Comparison of ENCODE assay signal across 9 mouse cellular contexts in the genomic region with DNA sequence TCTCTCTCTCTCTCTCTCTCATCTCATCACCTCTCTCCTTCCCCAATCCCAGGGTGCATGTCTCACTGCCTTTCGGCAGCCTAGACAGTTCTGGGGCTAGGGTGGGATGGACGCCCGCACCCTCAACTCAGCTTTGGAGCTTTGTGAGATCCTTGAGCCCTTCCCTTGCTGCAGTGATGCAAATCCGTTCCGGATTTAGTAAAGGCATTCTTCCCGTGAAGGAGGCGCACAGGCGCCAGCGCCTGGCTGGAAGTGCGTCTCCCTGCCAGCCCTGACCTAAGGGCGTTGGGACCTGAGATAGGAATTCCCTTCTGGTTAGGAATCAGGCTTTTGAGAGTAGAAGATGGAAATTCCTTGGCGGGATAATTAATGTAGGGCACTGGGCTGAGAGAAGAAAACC. TPM values are rescaled to one million over a fixed set of nuclear protein-coding genes. Genes with fewer than 3 reads are reported as not detected.
DNase-seq lines count a peak whose midpoint lies in the region; ATAC-seq and TF ChIP-seq lines count a peak whose summit lies in the region.
"Had no signal": no experiment of that assay in that cellular context is flagged by ENCODE, and none has a peak within 500 bp of the region (broad histone marks: within the 10 kb centered on the region; RNA-seq: fewer than 3 reads in every experiment).

No protein-coding gene starts in this region.

- H3K9me3 ChIP-seq in intestine, embryonic 14.5 days (ENCODE audit: control insufficient read depth, low read length), result no peaks in the 10 kb centered on the region
- H3K9me3 ChIP-seq in intestine, postnatal 0 days (ENCODE audit: control insufficient read depth), result no peaks in the 10 kb centered on the region
- no peaks in the 10 kb centered on the region for H3K9me3 ChIP-seq in heart, embryonic 14.5 days (ENCODE audit: control insufficient read depth, low read length)
- no peaks in the 10 kb centered on the region for H3K9me3 ChIP-seq in neural tube, embryonic 12.5 days

- no peak for ATAC-seq in intestine, embryonic 14.5 days (replicated peaks; ENCODE audit: low FRiP score, low TSS enrichment, low read depth)
- no peak for ATAC-seq in intestine, postnatal 0 days
- ATAC-seq in heart, embryonic 14.5 days (ENCODE audit: insufficient number of reproducible peaks, insufficient read depth, low FRiP score, low read depth), result no peak
- ATAC-seq in neural tube, embryonic 12.5 days (ENCODE audit: low FRiP score, low read depth), result no peak

- H3K27me3 ChIP-seq in intestine, embryonic 14.5 days (replicated peaks; ENCODE audit: control insufficient read depth, insufficient read depth, low read length), result no peaks in the 10 kb centered on the region
- H3K27me3 ChIP-seq in intestine, postnatal 0 days (replicated peaks; ENCODE audit: control insufficient read depth, insufficient read depth, low read length), result no peaks in the 10 kb centered on the region
- no peaks in the 10 kb centered on the region for H3K27me3 ChIP-seq in heart, embryonic 14.5 days (ENCODE audit: control insufficient read depth, insufficient read depth, low read length)
- no peaks in the 10 kb centered on the region for H3K27me3 ChIP-seq in neural tube, embryonic 12.5 days (replicated peaks)

- no peak overlapping the region for H3K27ac ChIP-seq in intestine, embryonic 14.5 days (ENCODE audit: low read depth)
- no peak overlapping the region for H3K27ac ChIP-seq in intestine, postnatal 0 days (ENCODE audit: low read depth, low read length)
- H3K27ac ChIP-seq in heart, embryonic 14.5 days (replicated peaks in 1 of 2; ENCODE audit: control insufficient read depth in 1 of 2, insufficient read depth in 1 of 2, low read depth in 2 of 2, low read length in 2 of 2), result peak overlapping the region; percentile 36 to 48; a peak in 2 of 4 replicates
- no peak overlapping the region for H3K27ac ChIP-seq in neural tube, embryonic 12.5 days

- WGBS in intestine, embryonic 14.5 days, result 17% methylated on average over 12 of the region's 12 CpGs
- WGBS in intestine, postnatal 0 days, result 38% methylated on average over 12 of the region's 12 CpGs
- WGBS in heart, embryonic 14.5 days, result 4% methylated on average over 12 of the region's 12 CpGs
- 11% methylated on average over 12 of the region's 12 CpGs for WGBS in neural tube, embryonic 12.5 days

- no peak overlapping the region; the same call in 1 of the 2 replicates for H3K9ac ChIP-seq in intestine, embryonic 14.5 days (ENCODE audit: low read length)
- H3K9ac ChIP-seq in intestine, postnatal 0 days (ENCODE audit: low read depth, low read length), result no peak overlapping the region
- H3K9ac ChIP-seq in heart, embryonic 14.5 days (ENCODE audit: low read length), result peak overlapping the region; percentile 57
- no peak overlapping the region for H3K9ac ChIP-seq in neural tube, embryonic 12.5 days

- peak overlapping the region; percentile 18 for H3K4me2 ChIP-seq in intestine, embryonic 14.5 days (ENCODE audit: low read length)
- H3K4me2 ChIP-seq in intestine, postnatal 0 days (replicated peaks; ENCODE audit: low read depth), result no peak overlapping the region
- H3K4me2 ChIP-seq in heart, embryonic 14.5 days (ENCODE audit: low read length), result peak overlapping the region; percentile 62
- peak overlapping the region; percentile 39 for H3K4me2 ChIP-seq in neural tube, embryonic 12.5 days (replicated peaks)

- no peak overlapping the region for H3K4me3 ChIP-seq in intestine, embryonic 14.5 days (ENCODE audit: low read depth, low read length)
- H3K4me3 ChIP-seq in intestine, postnatal 0 days (ENCODE audit: low read depth, low read length), result no peak overlapping the region
- peak overlapping the region; percentile 28 to 38 for H3K4me3 ChIP-seq in heart, embryonic 14.5 days (ENCODE audit: control insufficient read depth in 1 of 2, insufficient read depth in 1 of 2, low read depth in 1 of 2, low read length in 2 of 2)
- H3K4me3 ChIP-seq in neural tube, embryonic 12.5 days, result no peak overlapping the region

- no peak for DNase-seq in intestine, embryonic 14.5 days (ENCODE audit: low spot score)
- DNase-seq in embryo, embryonic 11.5 days (ENCODE audit: low read depth, low spot score), result peak; percentile 14
- DNase-seq in kidney, postnatal 36 days, result peak; percentile 64 to 65
- no peak for DNase-seq in B cell, adult 2 months
- no peak for DNase-seq in layer of hippocampus, postnatal 36 days

- TF ChIP-seq CTCF in intestine, postnatal 0 days (IDR thresholded peaks at IDR 0.05; ENCODE audit: low read depth), result no peak

- H3K36me3 ChIP-seq in intestine, embryonic 14.5 days (ENCODE audit: control insufficient read depth, insufficient read depth, low read length), result no peaks in the 10 kb centered on the region
- no peaks in the 10 kb centered on the region for H3K36me3 ChIP-seq in intestine, postnatal 0 days (ENCODE audit: control insufficient read depth, insufficient read depth)
- no peaks in the 10 kb centered on the region for H3K36me3 ChIP-seq in heart, embryonic 14.5 days (ENCODE audit: control insufficient read depth, insufficient read depth, low read length)
- no peaks in the 10 kb centered on the region for H3K36me3 ChIP-seq in neural tube, embryonic 12.5 days

- no peaks in the 10 kb centered on the region for H3K4me1 ChIP-seq in intestine, embryonic 14.5 days (replicated peaks; ENCODE audit: control insufficient read depth, insufficient read depth, low read length)
- no peaks in the 10 kb centered on the region for H3K4me1 ChIP-seq in intestine, postnatal 0 days (replicated peaks; ENCODE audit: control insufficient read depth, insufficient read depth, low read length)
- peaks cover 0 to 11% of the 10 kb centered on the region in 2 experiments; a peak in 2 of 4 replicates for H3K4me1 ChIP-seq in heart, embryonic 14.5 days (ENCODE audit: control insufficient read depth in 2 of 2, insufficient read depth in 2 of 2, low read length in 2 of 2)
- H3K4me1 ChIP-seq in neural tube, embryonic 12.5 days, result no peaks in the 10 kb centered on the region

RNA-seq across cellular contexts. Expression of a gene that starts 9.6 kb away (rescaled TPM):
- not detected in 2 replicates for polyA plus RNA-seq in intestine, embryonic 14.5 days (2014; fragmentation: Nextera tagmentation; extraction: Ambion mirVana)
- polyA plus RNA-seq in intestine, postnatal 0 days (2015; fragmentation: Nextera tagmentation; extraction: Ambion mirVana), result not detected in 2 replicates
- not detected in 2 replicates for polyA plus RNA-seq in heart, embryonic 14.5 days (2014; fragmentation: Nextera tagmentation; extraction: Ambion mirVana)
- polyA plus RNA-seq in neural tube, embryonic 12.5 days (2016; fragmentation: Nextera tagmentation; extraction: Ambion mirVana), result not detected in 2 replicates
- 1 to 10 TPM in 1 of 2 experiments, not detected in 1; 1.2 TPM for total RNA-seq in layer of hippocampus, postnatal 36 days (2021)
- polyA plus RNA-seq: gonadal fat pad, adult 2 months had no signal

RNA-seq across cellular contexts. Expression of a gene that starts 9.6 kb away (rescaled TPM):
- polyA plus RNA-seq in intestine, embryonic 14.5 days (2014; fragmentation: Nextera tagmentation; extraction: Ambion mirVana), result not detected in 2 replicates
- polyA plus RNA-seq in intestine, postnatal 0 days (2015; fragmentation: Nextera tagmentation; extraction: Ambion mirVana), result not detected in 2 replicates
- polyA plus RNA-seq in heart, embryonic 14.5 days (2014; fragmentation: Nextera tagmentation; extraction: Ambion mirVana), result not detected in 2 replicates
- polyA plus RNA-seq in neural tube, embryonic 12.5 days (2016; fragmentation: Nextera tagmentation; extraction: Ambion mirVana), result not detected in 2 replicates
- total RNA-seq in layer of hippocampus, postnatal 36 days (2021), result not detected

RNA-seq across cellular contexts. Expression of a gene that starts 15.3 kb away (rescaled TPM):
- 26.5 and 33.5 TPM in 2 replicates for polyA plus RNA-seq in intestine, embryonic 14.5 days (2014; fragmentation: Nextera tagmentation; extraction: Ambion mirVana)
- 40.1 and 63.8 TPM in 2 replicates for polyA plus RNA-seq in intestine, postnatal 0 days (2015; fragmentation: Nextera tagmentation; extraction: Ambion mirVana)
- 0.19 TPM in 1 of 2 replicates, not detected in the other for polyA plus RNA-seq in heart, embryonic 14.5 days (2014; fragmentation: Nextera tagmentation; extraction: Ambion mirVana)
- 0.09 TPM in 1 of 2 replicates, not detected in the other for polyA plus RNA-seq in neural tube, embryonic 12.5 days (2016; fragmentation: Nextera tagmentation; extraction: Ambion mirVana)
- not detected for total RNA-seq in layer of hippocampus, postnatal 36 days (2021)

RNA-seq across cellular contexts. Expression of a gene that starts 31.6 kb away (rescaled TPM):
- polyA plus RNA-seq in intestine, embryonic 14.5 days (2014; fragmentation: Nextera tagmentation; extraction: Ambion mirVana), result 1.9 and 2.5 TPM in 2 replicates
- 0.56 and 0.68 TPM in 2 replicates for polyA plus RNA-seq in intestine, postnatal 0 days (2015; fragmentation: Nextera tagmentation; extraction: Ambion mirVana)
- 2.2 and 2.7 TPM in 2 replicates for polyA plus RNA-seq in heart, embryonic 14.5 days (2014; fragmentation: Nextera tagmentation; extraction: Ambion mirVana)
- polyA plus RNA-seq in neural tube, embryonic 12.5 days (2016; fragmentation: Nextera tagmentation; extraction: Ambion mirVana), result 1.6 and 1.7 TPM in 2 replicates
- total RNA-seq in layer of hippocampus, postnatal 36 days (2021), result 10 to 100 TPM; 21.8 to 23.8 TPM

RNA-seq across cellular contexts. Expression of a gene that starts 38.7 kb away (rescaled TPM):
- 13.9 and 14.3 TPM in 2 replicates for polyA plus RNA-seq in intestine, embryonic 14.5 days (2014; fragmentation: Nextera tagmentation; extraction: Ambion mirVana)
- 2.9 and 3.5 TPM in 2 replicates for polyA plus RNA-seq in intestine, postnatal 0 days (2015; fragmentation: Nextera tagmentation; extraction: Ambion mirVana)
- 14.6 and 16.7 TPM in 2 replicates for polyA plus RNA-seq in heart, embryonic 14.5 days (2014; fragmentation: Nextera tagmentation; extraction: Ambion mirVana)
- polyA plus RNA-seq in neural tube, embryonic 12.5 days (2016; fragmentation: Nextera tagmentation; extraction: Ambion mirVana), result 84.6 and 92.7 TPM in 2 replicates
- 10 to 100 TPM; 36.5 to 37.6 TPM for total RNA-seq in layer of hippocampus, postnatal 36 days (2021)

Comparison
In these comparisons a context has a peak if more than half of its experiments do, and no peak if none do; other contexts are left out.
1. DNase-seq: peak in embryo, embryonic 11.5 days (single experiment) and kidney, postnatal 36 days (2 of 2); none in intestine, embryonic 14.5 days (single experiment), B cell, adult 2 months (0 of 2) and layer of hippocampus, postnatal 36 days (0 of 2).
2. H3K27ac ChIP-seq: peak in heart, embryonic 14.5 days (2 of 2); none in intestine, embryonic 14.5 days (single experiment), intestine, postnatal 0 days (single experiment) and neural tube, embryonic 12.5 days (single experiment).
3. H3K4me3 ChIP-seq: peak in heart, embryonic 14.5 days (2 of 2); none in intestine, embryonic 14.5 days (single experiment), intestine, postnatal 0 days (single experiment) and neural tube, embryonic 12.5 days (single experiment).
4. RNA of a gene that starts 15.3 kb away (polyA plus RNA-seq): 40.1 to 63.8 TPM in intestine, postnatal 0 days and 26.5 to 33.5 TPM in intestine, embryonic 14.5 days; 0.19 TPM in heart, embryonic 14.5 days and 0.09 TPM in neural tube, embryonic 12.5 days; every median in the first group is over 10 times any median in the second.